Mouse (Mus musculus): ENCODE data around the gene Gm45837. TPM values are rescaled to one million over a fixed set of nuclear protein-coding genes. Genes with fewer than 3 reads are reported as not detected.

The Gm45837 gene
- total and polyA plus RNA-seq, 3 experiments: 1.2 TPM; not detected in 2

DNA sequence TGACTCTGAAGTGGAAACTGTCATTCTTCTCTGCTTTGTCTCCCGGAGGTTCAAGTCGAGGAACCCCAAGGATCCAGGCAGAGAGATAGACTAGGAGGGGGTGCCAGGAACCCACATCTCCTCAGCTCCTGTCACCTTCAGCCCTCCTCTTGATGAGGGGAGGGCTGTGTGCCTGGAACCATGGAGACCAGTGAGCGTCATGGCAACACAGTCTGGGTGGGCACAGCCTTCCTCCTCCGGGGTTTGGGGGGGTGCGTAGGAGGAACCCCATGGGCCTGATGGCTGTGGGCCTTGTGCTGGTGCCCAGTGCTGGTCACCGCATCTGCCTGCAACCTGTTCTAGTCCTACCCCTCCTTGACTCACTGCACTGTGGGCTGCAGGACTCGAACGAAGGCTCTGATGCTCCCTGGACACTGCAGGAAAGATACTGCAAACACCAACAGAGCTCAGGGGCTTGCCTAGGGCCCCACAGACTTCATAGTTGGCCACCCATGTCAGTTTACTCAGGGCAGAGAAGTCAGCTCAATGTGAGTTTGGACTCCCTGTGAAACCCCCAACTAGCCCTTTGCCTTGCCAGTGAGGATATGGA, 4.9 kb downstream of the Gm45837 start:
- no peak for TF ChIP-seq MAFK (IDR thresholded peaks at IDR 0.05; ENCODE audit: borderline replicate concordance, low read depth, low read length)
- TF ChIP-seq MXI1 (IDR thresholded peaks at IDR 0.05; ENCODE audit: low read depth, low read length): no peak
- TF ChIP-seq CTCF (IDR thresholded peaks at IDR 0.05 in 2 of 3, conservative IDR thresholded peaks at IDR 0.05 in 1 of 3; ENCODE audit: control insufficient read depth in 1 of 3, insufficient read depth in 1 of 3, low read depth in 2 of 3, low read length in 3 of 3, poor library complexity in 1 of 3, severe bottlenecking in 1 of 3): no peak
- TF ChIP-seq ELF1 (IDR thresholded peaks at IDR 0.05; ENCODE audit: low read depth, low read length): no peak
- no peak for TF ChIP-seq GABPA (IDR thresholded peaks at IDR 0.05; ENCODE audit: low read depth, low read length)
- no peak for TF ChIP-seq JUND (IDR thresholded peaks at IDR 0.05; ENCODE audit: low read depth, low read length)
- TF ChIP-seq ZMIZ1 (IDR thresholded peaks at IDR 0.05; ENCODE audit: low read depth, low read length): no peak
- no peak for TF ChIP-seq EP300 (IDR thresholded peaks at IDR 0.05; ENCODE audit: low read depth in 1 of 2, low read length in 2 of 2)
- TF ChIP-seq MAX (IDR thresholded peaks at IDR 0.05; ENCODE audit: low read length): no peak
- no peak for TF ChIP-seq HCFC1 (IDR thresholded peaks at IDR 0.05; ENCODE audit: low read depth, low read length)
- no peak for TF ChIP-seq TBP (IDR thresholded peaks at IDR 0.05; ENCODE audit: low read depth, low read length)
- no peak for TF ChIP-seq TCF12 (IDR thresholded peaks at IDR 0.05; ENCODE audit: low read depth, low read length)
- no peak for TF ChIP-seq BHLHE40 (IDR thresholded peaks at IDR 0.05; ENCODE audit: borderline replicate concordance, low read depth, low read length)
- TF ChIP-seq POLR2A (IDR thresholded peaks at IDR 0.05; ENCODE audit: control insufficient read depth in 1 of 2, insufficient read depth in 1 of 2, low read depth in 1 of 2, low read length in 2 of 2, poor library complexity in 1 of 2): no peak
- no peak for TF ChIP-seq CHD2 (IDR thresholded peaks at IDR 0.05; ENCODE audit: low read length)
- no peak for TF ChIP-seq NRF1 (IDR thresholded peaks at IDR 0.05; ENCODE audit: insufficient read depth, low read depth, low read length, poor library complexity, severe bottlenecking)
- no peak for TF ChIP-seq RCOR1 (IDR thresholded peaks at IDR 0.05; ENCODE audit: low read depth, low read length)
- H3K9ac ChIP-seq (ENCODE audit: control insufficient read depth, low read depth, low read length, poor library complexity, severe bottlenecking): no peak overlapping the region
- no peaks in the 10 kb centered on the region for H3K9me3 ChIP-seq (replicated peaks; ENCODE audit: insufficient read depth, low read length)
- DNase-seq (ENCODE audit: low read depth, low spot score): no peak
- no peak overlapping the region for H3K27ac ChIP-seq (ENCODE audit: control insufficient read depth, low read depth, low read length)
- H3K27me3 ChIP-seq (ENCODE audit: control insufficient read depth in 1 of 2, insufficient read depth in 2 of 2, low read length in 2 of 2): no peaks in the 10 kb centered on the region
- H3K79me2 ChIP-seq (ENCODE audit: control insufficient read depth, insufficient read depth, low read length, poor library complexity): no peaks in the 10 kb centered on the region
- peaks cover 0 to 3% of the 10 kb centered on the region in 2 experiments; a peak in 2 of 4 replicates for H3K36me3 ChIP-seq (ENCODE audit: control insufficient read depth in 1 of 2, insufficient read depth in 2 of 2, low read length in 2 of 2)
- H3K4me3 ChIP-seq (ENCODE audit: control insufficient read depth in 1 of 2, insufficient read depth in 1 of 2, low read depth in 2 of 2, low read length in 2 of 2): no peak overlapping the region
- H3K4me1 ChIP-seq (ENCODE audit: control insufficient read depth in 1 of 2, insufficient read depth in 2 of 2, low read length in 2 of 2): peaks cover 3 to 11% of the 10 kb centered on the region in 2 experiments; a peak in 3 of 4 replicates

DNA sequence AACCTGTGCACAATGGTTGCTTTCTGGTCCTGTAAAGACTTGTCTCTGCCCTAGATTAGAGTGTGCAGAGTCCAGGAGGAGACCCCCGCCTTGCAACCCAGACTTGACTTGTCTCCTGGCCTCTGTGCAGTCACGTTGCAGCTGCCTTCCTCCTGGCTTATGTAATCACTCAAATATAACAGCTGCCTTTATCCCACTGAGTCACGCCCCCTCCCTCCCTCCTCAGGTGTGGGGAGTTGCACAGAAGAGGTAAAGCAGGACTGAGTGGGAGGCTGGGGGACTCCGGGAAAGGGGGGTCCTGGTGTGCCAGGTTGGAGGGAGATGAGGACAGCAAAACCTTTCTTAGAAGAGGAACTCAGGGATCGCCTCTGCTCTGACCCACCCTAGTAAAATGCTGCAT, 5.7 kb downstream of the Gm45837 start:
- TF ChIP-seq NRF1 (IDR thresholded peaks at IDR 0.05; ENCODE audit: insufficient read depth, low read depth, low read length, poor library complexity, severe bottlenecking) (no peak), SIN3A (IDR thresholded peaks at IDR 0.05; ENCODE audit: low read length) (no peak), JUND (IDR thresholded peaks at IDR 0.05; ENCODE audit: low read depth, low read length) (no peak), USF2 (IDR thresholded peaks at IDR 0.05; ENCODE audit: borderline replicate concordance in 1 of 2, insufficient read depth in 1 of 2, low read depth in 1 of 2, low read length in 2 of 2) (no peak), CHD2 (IDR thresholded peaks at IDR 0.05; ENCODE audit: low read length) (no peak), CHD1 (IDR thresholded peaks at IDR 0.05; ENCODE audit: low read depth, low read length) (no peak), TCF12 (IDR thresholded peaks at IDR 0.05; ENCODE audit: low read depth, low read length) (no peak), ETS1 (IDR thresholded peaks at IDR 0.05; ENCODE audit: low read depth, low read length) (no peak), SMC3 (IDR thresholded peaks at IDR 0.05; ENCODE audit: low read depth, low read length) (no peak), MXI1 (IDR thresholded peaks at IDR 0.05; ENCODE audit: low read depth, low read length) (no peak), GATA1 (IDR thresholded peaks at IDR 0.05; ENCODE audit: low read depth, low read length) (no peak), MEF2A (IDR thresholded peaks at IDR 0.05; ENCODE audit: extremely low read depth, insufficient replicate concordance, low read depth, low read length, poor library complexity, severe bottlenecking) (no peak), RCOR1 (IDR thresholded peaks at IDR 0.05; ENCODE audit: low read depth, low read length) (no peak)
- peaks cover 3 to 11% of the 10 kb centered on the region in 2 experiments; a peak in 3 of 4 replicates for H3K4me1 ChIP-seq (ENCODE audit: control insufficient read depth in 1 of 2, insufficient read depth in 2 of 2, low read length in 2 of 2)
- no peaks in the 10 kb centered on the region for H3K27me3 ChIP-seq (ENCODE audit: control insufficient read depth in 1 of 2, insufficient read depth in 2 of 2, low read length in 2 of 2)
- DNase-seq (ENCODE audit: low read depth, low spot score): no peak
- H3K36me3 ChIP-seq (ENCODE audit: control insufficient read depth in 1 of 2, insufficient read depth in 2 of 2, low read length in 2 of 2): peaks cover 0 to 3% of the 10 kb centered on the region in 2 experiments; a peak in 2 of 4 replicates
- H3K79me2 ChIP-seq (ENCODE audit: control insufficient read depth, insufficient read depth, low read length, poor library complexity): no peaks in the 10 kb centered on the region
- no peak overlapping the region for H3K9ac ChIP-seq (ENCODE audit: control insufficient read depth, low read depth, low read length, poor library complexity, severe bottlenecking)
- H3K4me3 ChIP-seq (ENCODE audit: control insufficient read depth in 1 of 2, insufficient read depth in 1 of 2, low read depth in 2 of 2, low read length in 2 of 2): no peak overlapping the region
- no peaks in the 10 kb centered on the region for H3K9me3 ChIP-seq (replicated peaks; ENCODE audit: insufficient read depth, low read length)
- H3K27ac ChIP-seq (ENCODE audit: control insufficient read depth, low read depth, low read length): no peak overlapping the region

All from MEL (cell line).